Mouse (Mus musculus) heart, embryonic 13.5 days (tissue): ENCODE results near the gene Bcl11a. TPM values are rescaled to one million over a fixed set of nuclear protein-coding genes. Genes with fewer than 3 reads are reported as not detected.

Experiments used
- ATAC-seq: fragments of 200-750 bp; cut with Nextera tagmentation; 2 replicates; pipeline ENCODE4 v1.8.0; 2017; ENCODE audit warnings: moderate TSS enrichment; ENCODE audit not compliant: insufficient number of reproducible peaks, low FRiP score, low TSS enrichment; ENCODE audit errors: extremely low read depth
- H3K27ac ChIP-seq: fragments of 300-500 bp; sonication (generic); replicated peaks from 2 replicates; pipeline ENCODE4 v1.5.1; 2015; ENCODE audit warnings: moderate library complexity, mild to moderate bottlenecking, inconsistent platforms
- H3K27me3 ChIP-seq: fragments of 300-500 bp; sonication (generic); replicated peaks from 2 replicates; pipeline ENCODE4 v1.6.1; 2015; ENCODE audit warnings: mild to moderate bottlenecking, inconsistent platforms
- H3K36me3 ChIP-seq: fragments of 300-500 bp; sonication (generic); 2 replicates; pipeline ENCODE4 v1.6.1; 2015; ENCODE audit warnings: mild to moderate bottlenecking, inconsistent platforms
- H3K4me1 ChIP-seq: fragments of 300-500 bp; sonication (generic); 2 replicates; pipeline ENCODE4 v1.6.1; 2015; ENCODE audit warnings: inconsistent platforms
- H3K4me2 ChIP-seq: fragments of 300-500 bp; sonication (generic); 2 replicates; pipeline ENCODE4 v1.6.1; 2015; ENCODE audit warnings: inconsistent platforms, mild to moderate bottlenecking, moderate library complexity
- H3K4me3 ChIP-seq: fragments of 300-500 bp; sonication (generic); 2 replicates; pipeline ENCODE4 v1.5.1; 2015; ENCODE audit warnings: moderate library complexity, mild to moderate bottlenecking, inconsistent platforms
- H3K9ac ChIP-seq: fragments of 300-500 bp; sonication (generic); 2 replicates; pipeline ENCODE4 v1.6.1; 2015; ENCODE audit warnings: inconsistent platforms, mild to moderate bottlenecking, moderate library complexity
- H3K9me3 ChIP-seq: fragments of 300-500 bp; sonication (generic); 2 replicates; pipeline ENCODE4 v1.6.1; 2016; ENCODE audit warnings: inconsistent platforms
- WGBS: fragments of 180-500 bp; shearing (Covaris S2); methylation state at CpG from one replicate; pipeline ENCODE4 v1.1.7; 2015; ENCODE audit warnings: mixed read lengths; 5-methylcytosine and 5-hydroxymethylcytosine counted together
- polyA plus RNA-seq: library from polyadenylated mRNA; unstranded; fragments of >200 nt; fragmentation: Nextera tagmentation; extraction: Ambion mirVana; gene quantifications from 2 replicates; pipeline ENCODE4 v1.2.1, GENCODE M21; 2015

The Bcl11a gene
- polyA plus RNA-seq, 1 experiment from 2014 or later, result 15.3 TPM

- Histone ChIP-seq H3K27ac (0 out of 2 replicates have a peak overlapping the region, but pooled peaks have one; percentile 36), H3K4me1 (peaks cover 47% of the 10 kb centered on the region), H3K36me3 (0 out of 2 replicates have a peak, but pooled peaks cover 13% of the 10 kb centered on the region), H3K4me2 (no peak overlapping the region), H3K27me3 (no peaks in the 10 kb centered on the region), H3K4me3 (no peak overlapping the region), H3K9me3 (0 out of 2 replicates have a peak, but pooled peaks cover 6% of the 10 kb centered on the region), H3K9ac (peak overlapping the region; percentile 42; the same call in 1 of the 2 replicates)
- WGBS, result 35% methylated on average over 9 of the region's 9 CpGs
- ATAC-seq, result no peak
These were observed 64.5 kb downstream of the Bcl11a start for GRCm38 (mm10) chr11:24142316-24142715.

GRCm38 (mm10) chr11:24144159-24144946, 66.5 kb downstream of the Bcl11a start:
- Histone ChIP-seq H3K4me1 (peaks cover 46% of the 10 kb centered on the region), H3K27me3 (no peaks in the 10 kb centered on the region), H3K27ac (no peak overlapping the region), H3K36me3 (0 out of 2 replicates have a peak, but pooled peaks cover 13% of the 10 kb centered on the region), H3K9me3 (0 out of 2 replicates have a peak, but pooled peaks cover 6% of the 10 kb centered on the region), H3K4me2 (no peak overlapping the region), H3K9ac (no peak overlapping the region), H3K4me3 (no peak overlapping the region)
- no peak for ATAC-seq
- WGBS, result 76% methylated on average over 16 of the region's 16 CpGs

- Histone ChIP-seq H3K9me3 (no peaks in the 10 kb centered on the region), H3K4me2 (no peak overlapping the region), H3K27ac (no peak overlapping the region), H3K27me3 (no peaks in the 10 kb centered on the region), H3K4me3 (no peak overlapping the region), H3K4me1 (peaks cover 46% of the 10 kb centered on the region), H3K9ac (no peak overlapping the region), H3K36me3 (0 out of 2 replicates have a peak, but pooled peaks cover 13% of the 10 kb centered on the region)
- WGBS, result 80% methylated on average over 4 of the region's 4 CpGs
- no peak for ATAC-seq
These were observed 68.2 kb downstream of the Bcl11a start for GRCm38 (mm10) chr11:24146034-24146433.

GRCm38 (mm10) chr11:24146437-24146836, 68.6 kb downstream of the Bcl11a start:
- Histone ChIP-seq H3K27ac (no peak overlapping the region), H3K36me3 (0 out of 2 replicates have a peak, but pooled peaks cover 13% of the 10 kb centered on the region), H3K4me1 (peaks cover 42% of the 10 kb centered on the region), H3K9ac (no peak overlapping the region), H3K9me3 (no peaks in the 10 kb centered on the region), H3K27me3 (no peaks in the 10 kb centered on the region), H3K4me2 (no peak overlapping the region), H3K4me3 (no peak overlapping the region)
- ATAC-seq, result no peak
- WGBS, result 88% methylated on average over 1 of the region's 1 CpGs

GRCm38 (mm10) chr11:24147698-24148097, 69.8 kb downstream of the Bcl11a start:
- peaks cover 32% of the 10 kb centered on the region for H3K4me1 ChIP-seq
- H3K4me3 ChIP-seq, result no peak overlapping the region
- no peak for ATAC-seq

GRCm38 (mm10) chr11:24148545-24148944, 70.7 kb downstream of the Bcl11a start:
- Histone ChIP-seq H3K4me2 (no peak overlapping the region), H3K9ac (no peak overlapping the region), H3K27me3 (no peaks in the 10 kb centered on the region), H3K4me3 (no peak overlapping the region), H3K27ac (no peak overlapping the region), H3K4me1 (peaks cover 41% of the 10 kb centered on the region), H3K36me3 (0 out of 2 replicates have a peak, but pooled peaks cover 7% of the 10 kb centered on the region), H3K9me3 (no peaks in the 10 kb centered on the region)
- 80% methylated on average over 3 of the region's 3 CpGs for WGBS
- ATAC-seq, result no peak

More at GRCm38 (mm10) chr11:24147698-24148097, 69.8 kb downstream of the Bcl11a start:
- Histone ChIP-seq H3K27ac (no peak overlapping the region), H3K9me3 (no peaks in the 10 kb centered on the region), H3K27me3 (no peaks in the 10 kb centered on the region), H3K9ac (no peak overlapping the region), H3K36me3 (0 out of 2 replicates have a peak, but pooled peaks cover 11% of the 10 kb centered on the region), H3K4me2 (no peak overlapping the region)
- WGBS, result 69% methylated on average over 6 of the region's 6 CpGs

GRCm38 (mm10) chr11:24149462-24150220, 71.8 kb downstream of the Bcl11a start:
- peaks cover 47% of the 10 kb centered on the region for H3K4me1 ChIP-seq
- H3K27me3 ChIP-seq, result no peaks in the 10 kb centered on the region
- 64% methylated on average over 9 of the region's 9 CpGs for WGBS
- no peak overlapping the region for H3K9ac ChIP-seq
- no peak overlapping the region for H3K27ac ChIP-seq
- no peaks in the 10 kb centered on the region for H3K9me3 ChIP-seq
- 0 out of 2 replicates have a peak, but pooled peaks cover 3% of the 10 kb centered on the region for H3K36me3 ChIP-seq
- H3K4me3 ChIP-seq, result no peak overlapping the region
- H3K4me2 ChIP-seq, result no peak overlapping the region
- ATAC-seq, result no peak

- ATAC-seq, result no peak
- peaks cover 47% of the 10 kb centered on the region for H3K4me1 ChIP-seq
- H3K27ac ChIP-seq, result no peak overlapping the region
These were observed 74.4 kb downstream of the Bcl11a start for GRCm38 (mm10) chr11:24152076-24152784.

GRCm38 (mm10) chr11:24153049-24153448, 75.2 kb downstream of the Bcl11a start:
- Histone ChIP-seq H3K9me3 (no peaks in the 10 kb centered on the region), H3K4me2 (no peak overlapping the region), H3K27me3 (no peaks in the 10 kb centered on the region), H3K9ac (no peak overlapping the region), H3K36me3 (no peaks in the 10 kb centered on the region), H3K4me3 (no peak overlapping the region), H3K27ac (no peak overlapping the region), H3K4me1 (peaks cover 41% of the 10 kb centered on the region)
- no peak for ATAC-seq
- 49% methylated on average over 10 of the region's 10 CpGs for WGBS

More at GRCm38 (mm10) chr11:24152076-24152784, 74.4 kb downstream of the Bcl11a start:
- no peak overlapping the region for H3K4me2 ChIP-seq
- H3K9me3 ChIP-seq, result no peaks in the 10 kb centered on the region
- 85% methylated on average over 7 of the region's 7 CpGs for whole genome bisulfite sequencing
- H3K27me3 ChIP-seq, result no peaks in the 10 kb centered on the region
- H3K9ac ChIP-seq, result no peak overlapping the region
- H3K4me3 ChIP-seq, result no peak overlapping the region
- H3K36me3 ChIP-seq, result no peaks in the 10 kb centered on the region

GRCm38 (mm10) chr11:24158026-24158425, 80.2 kb downstream of the Bcl11a start:
- ATAC-seq, result no peak
- H3K4me3 ChIP-seq, result no peak overlapping the region
- H3K4me2 ChIP-seq, result no peak overlapping the region
- no peaks in the 10 kb centered on the region for H3K9me3 ChIP-seq
- peaks cover under 1% of the 10 kb centered on the region for H3K36me3 ChIP-seq
- WGBS, result 67% methylated on average over 9 of the region's 9 CpGs
- H3K9ac ChIP-seq, result no peak overlapping the region
- H3K27me3 ChIP-seq, result no peaks in the 10 kb centered on the region
- peaks cover 47% of the 10 kb centered on the region for H3K4me1 ChIP-seq
- H3K27ac ChIP-seq, result no peak overlapping the region

- ATAC-seq, result no peak
- WGBS, result 74% methylated on average over 2 of the region's 2 CpGs
- peaks cover 17% of the 10 kb centered on the region for H3K36me3 ChIP-seq
- peaks cover 30% of the 10 kb centered on the region for H3K4me1 ChIP-seq
- no peaks in the 10 kb centered on the region for H3K9me3 ChIP-seq
- no peak overlapping the region for H3K27ac ChIP-seq
- no peak overlapping the region for H3K9ac ChIP-seq
- no peak overlapping the region for H3K4me2 ChIP-seq
- no peaks in the 10 kb centered on the region for H3K27me3 ChIP-seq
- H3K4me3 ChIP-seq, result no peak overlapping the region
These were observed 81.8 kb downstream of the Bcl11a start for GRCm38 (mm10) chr11:24159656-24160055.
